Mouse (Mus musculus) forebrain, embryonic 16.5 days (tissue): ENCODE measurements around the gene Ccdc117. TPM values are rescaled to one million over a fixed set of nuclear protein-coding genes. Genes with fewer than 3 reads are reported as not detected.
A peak's percentile ranks its signal among the peaks of the same experiment; 100 is the strongest.
"Not testable (repeated sequence)": the region's sequence is repeated elsewhere in the genome, so short reads cannot be mapped to it uniquely, and the experiment has no call there.

Source experiments
- ATAC-seq: fragments of 200-750 bp; cut with Nextera tagmentation; 2 replicates; pipeline ENCODE4 v1.8.0; 2017; ENCODE audit warnings: mild to moderate bottlenecking, moderate library complexity
- H3K27ac ChIP-seq: fragments of 300-500 bp; sonication (generic); 2 replicates; pipeline ENCODE4 v1.5.1; 2014; ENCODE audit warnings: low read length, control low read depth
- H3K27me3 ChIP-seq: fragments of 300-500 bp; sonication (generic); replicated peaks from 2 replicates; pipeline ENCODE4 v1.6.1; 2014; ENCODE audit warnings: low read length; ENCODE audit not compliant: control insufficient read depth, insufficient read depth
- H3K36me3 ChIP-seq: fragments of 300-500 bp; sonication (generic); 2 replicates; pipeline ENCODE4 v1.6.1; 2014; ENCODE audit not compliant: control insufficient read depth, insufficient read depth
- H3K4me1 ChIP-seq: fragments of 300-500 bp; sonication (generic); replicated peaks from 2 replicates; pipeline ENCODE4 v1.6.1; 2014; ENCODE audit warnings: low read length; ENCODE audit not compliant: control insufficient read depth, insufficient read depth
- H3K4me2 ChIP-seq: fragments of 300-500 bp; sonication (generic); 2 replicates; pipeline ENCODE4 v1.6.1; 2014; ENCODE audit warnings: mild to moderate bottlenecking, low read length, control low read depth
- H3K4me3 ChIP-seq: fragments of 300-500 bp; sonication (generic); replicated peaks from 2 replicates; pipeline ENCODE4 v1.5.1; 2014; ENCODE audit warnings: mild to moderate bottlenecking, low read length, control low read depth
- H3K9ac ChIP-seq: fragments of 300-500 bp; sonication (generic); replicated peaks from 2 replicates; pipeline ENCODE4 v1.6.1; 2014; ENCODE audit warnings: low read depth, low read length, control low read depth
- H3K9me3 ChIP-seq: fragments of 300-500 bp; sonication (generic); 2 replicates; pipeline ENCODE4 v1.6.1; 2016; ENCODE audit warnings: low read length; ENCODE audit not compliant: control insufficient read depth
- WGBS: fragments of 180-500 bp; shearing (Covaris S2); extraction: QIAGEN DNeasy Blood & Tissue Kit; methylation state at CpG from one replicate; pipeline ENCODE4 v1.1.7; 2014; 5-methylcytosine and 5-hydroxymethylcytosine counted together
- polyA plus RNA-seq: library from polyadenylated mRNA; unstranded; fragments of >200 nt; fragmentation: Nextera tagmentation; extraction: Ambion mirVana; gene quantifications from 2 replicates; pipeline ENCODE4 v1.2.1, GENCODE M21; 2015

The Ccdc117 gene
- polyA plus RNA-seq, 1 experiment from 2014 or later: 12.3 TPM

GRCm38 (mm10) chr11:5563898-5564297 is 21.9 kb upstream of the Ccdc117 start:
- H3K4me3 ChIP-seq: no peak overlapping the region
- H3K9me3 ChIP-seq: no peaks in the 10 kb centered on the region
- WGBS: 56% methylated on average over 6 of the region's 6 CpGs
- no peak overlapping the region for H3K4me2 ChIP-seq
- H3K27ac ChIP-seq: no peak overlapping the region
- no peaks in the 10 kb centered on the region for H3K36me3 ChIP-seq
- ATAC-seq: no peak
- no peak overlapping the region for H3K9ac ChIP-seq
- no peaks in the 10 kb centered on the region for H3K27me3 ChIP-seq
- H3K4me1 ChIP-seq: 0 out of 2 replicates have a peak, but pooled peaks cover 3% of the 10 kb centered on the region

- Histone ChIP-seq H3K36me3 (no peaks in the 10 kb centered on the region), H3K4me3 (no peak overlapping the region), H3K4me1 (0 out of 2 replicates have a peak, but pooled peaks cover 3% of the 10 kb centered on the region), H3K27me3 (no peaks in the 10 kb centered on the region), H3K4me2 (no peak overlapping the region), H3K9ac (no peak overlapping the region), H3K27ac (no peak overlapping the region), H3K9me3 (no peaks in the 10 kb centered on the region)
- ATAC-seq: peak; percentile 45; the same call in 1 of the 2 replicates
- WGBS: 19% methylated on average over 9 of the region's 9 CpGs
These were observed 20.8 kb upstream of the Ccdc117 start for GRCm38 (mm10) chr11:5562625-5563268.

GRCm38 (mm10) chr11:5560273-5560672 is 18.3 kb upstream of the Ccdc117 start:
- 85% methylated on average over 3 of the region's 3 CpGs for WGBS
- H3K27me3 ChIP-seq: no peaks in the 10 kb centered on the region
- H3K4me3 ChIP-seq: no peak overlapping the region
- no peaks in the 10 kb centered on the region for H3K9me3 ChIP-seq
- H3K4me1 ChIP-seq: 0 out of 2 replicates have a peak, but pooled peaks cover 3% of the 10 kb centered on the region
- H3K27ac ChIP-seq: no peak overlapping the region
- ATAC-seq: no peak
- H3K36me3 ChIP-seq: no peaks in the 10 kb centered on the region
- no peak overlapping the region for H3K9ac ChIP-seq
- no peak overlapping the region for H3K4me2 ChIP-seq

- Histone ChIP-seq H3K4me2 (no peak overlapping the region), H3K36me3 (no peaks in the 10 kb centered on the region), H3K9ac (no peak overlapping the region), H3K27me3 (no peaks in the 10 kb centered on the region), H3K4me3 (no peak overlapping the region), H3K4me1 (no peaks in the 10 kb centered on the region), H3K9me3 (no peaks in the 10 kb centered on the region), H3K27ac (no peak overlapping the region)
- no peak for ATAC-seq
- WGBS: 62% methylated on average over 1 of the region's 1 CpGs
These were observed 9.9 kb upstream of the Ccdc117 start for GRCm38 (mm10) chr11:5551931-5552330.

GRCm38 (mm10) chr11:5551430-5551829 is 9.4 kb upstream of the Ccdc117 start:
- Histone ChIP-seq H3K27me3 (no peaks in the 10 kb centered on the region), H3K27ac (no peak overlapping the region), H3K36me3 (no peaks in the 10 kb centered on the region), H3K4me1 (no peaks in the 10 kb centered on the region), H3K4me3 (no peak overlapping the region), H3K4me2 (no peak overlapping the region), H3K9ac (no peak overlapping the region), H3K9me3 (no peaks in the 10 kb centered on the region)
- ATAC-seq: no peak
- 84% methylated on average over 5 of the region's 5 CpGs for WGBS

GRCm38 (mm10) chr11:5546693-5547092 is 4.7 kb upstream of the Ccdc117 start:
- 89% methylated on average over 3 of the region's 3 CpGs for WGBS
- Histone ChIP-seq H3K27me3 (no peaks in the 10 kb centered on the region), H3K4me1 (0 out of 2 replicates have a peak, but pooled peaks cover 2% of the 10 kb centered on the region), H3K9ac (no peak overlapping the region), H3K27ac (no peak overlapping the region), H3K4me2 (no peak overlapping the region), H3K9me3 (no peaks in the 10 kb centered on the region), H3K36me3 (no peaks in the 10 kb centered on the region), H3K4me3 (no peak overlapping the region)
- ATAC-seq: no peak

GRCm38 (mm10) chr11:5545457-5545856 is 3.5 kb upstream of the Ccdc117 start:
- H3K9me3 ChIP-seq: no peaks in the 10 kb centered on the region
- H3K4me1 ChIP-seq: peaks cover 10% of the 10 kb centered on the region
- H3K4me3 ChIP-seq: no peak overlapping the region
- H3K4me2 ChIP-seq: no peak overlapping the region
- WGBS: 89% methylated on average over 4 of the region's 4 CpGs
- H3K9ac ChIP-seq: no peak overlapping the region
- H3K27ac ChIP-seq: no peak overlapping the region
- no peak for ATAC-seq
- H3K27me3 ChIP-seq: no peaks in the 10 kb centered on the region
- H3K36me3 ChIP-seq: no peaks in the 10 kb centered on the region

- not testable (repeated sequence) for H3K9ac ChIP-seq
- H3K4me1 ChIP-seq: peaks cover 13% of the 10 kb centered on the region
These were observed 2.7 kb upstream of the Ccdc117 start for GRCm38 (mm10) chr11:5544709-5545108.

GRCm38 (mm10) chr11:5543281-5543680 is 1.3 kb upstream of the Ccdc117 start:
- H3K9me3 ChIP-seq: no peaks in the 10 kb centered on the region
- no peak for ATAC-seq
- no peak overlapping the region for H3K4me3 ChIP-seq
- H3K9ac ChIP-seq: no peak overlapping the region
- H3K36me3 ChIP-seq: no peaks in the 10 kb centered on the region
- peaks cover 13% of the 10 kb centered on the region for H3K4me1 ChIP-seq
- no peaks in the 10 kb centered on the region for H3K27me3 ChIP-seq
- no peak overlapping the region for H3K27ac ChIP-seq
- WGBS: 94% methylated on average over 1 of the region's 1 CpGs
- no peak overlapping the region for H3K4me2 ChIP-seq

More at GRCm38 (mm10) chr11:5544709-5545108, 2.7 kb upstream of the Ccdc117 start:
- H3K27me3 ChIP-seq, H3K4me2 ChIP-seq, H3K4me3 ChIP-seq, ATAC-seq, H3K36me3 ChIP-seq, H3K9me3 ChIP-seq, H3K27ac ChIP-seq: not testable (repeated sequence)
- 95% methylated on average over 1 of the region's 1 CpGs for WGBS
